Mouse (Mus musculus): ENCODE measurements around the gene Abca3. TPM values are rescaled to one million over a fixed set of nuclear protein-coding genes. Genes with fewer than 3 reads are reported as not detected.
A peak's percentile ranks its signal among the peaks of the same experiment; 100 is the strongest.
"Not testable (repeated sequence)": the region's sequence is repeated elsewhere in the genome, so short reads cannot be mapped to it uniquely, and the experiment has no call there.

The Abca3 gene
- polyA plus RNA-seq, 1 experiment from 2014 or later: 35.0 TPM

- Histone ChIP-seq H3K27ac (ENCODE audit: low read length) (no peak overlapping the region), H3K4me1 (ENCODE audit: control insufficient read depth, insufficient read depth, low read length) (peaks cover 11% of the 10 kb centered on the region; the same call in 1 of the 2 replicates), H3K4me2 (ENCODE audit: low read length) (no peak overlapping the region), H3K36me3 (ENCODE audit: control insufficient read depth, insufficient read depth, low read length) (peaks cover 37% of the 10 kb centered on the region), H3K4me3 (ENCODE audit: low read depth, low read length) (no peak overlapping the region), H3K9ac (ENCODE audit: low read depth, low read length) (no peak overlapping the region), H3K9me3 (replicated peaks; ENCODE audit: control insufficient read depth, low read length, poor library complexity, severe bottlenecking) (no peaks in the 10 kb centered on the region), H3K27me3 (ENCODE audit: control insufficient read depth, insufficient read depth, low read depth, low read length) (no peaks in the 10 kb centered on the region)
- ATAC-seq: no peak
- 93% methylated on average over 5 of the region's 5 CpGs for WGBS
Measured at GRCm38 (mm10) chr17:24424489-24424888, 72.7 kb downstream of the Abca3 start.

- Histone ChIP-seq H3K4me1 (ENCODE audit: control insufficient read depth, insufficient read depth, low read length) (peaks cover 11% of the 10 kb centered on the region; the same call in 1 of the 2 replicates), H3K36me3 (ENCODE audit: control insufficient read depth, insufficient read depth, low read length) (peaks cover 33% of the 10 kb centered on the region)
- H3K4me2 ChIP-seq (ENCODE audit: low read length); H3K27me3 ChIP-seq (ENCODE audit: control insufficient read depth, insufficient read depth, low read depth, low read length); H3K9me3 ChIP-seq (replicated peaks; ENCODE audit: control insufficient read depth, low read length, poor library complexity, severe bottlenecking); H3K27ac ChIP-seq (ENCODE audit: low read length); ATAC-seq; H3K9ac ChIP-seq (ENCODE audit: low read depth, low read length); H3K4me3 ChIP-seq (ENCODE audit: low read depth, low read length): not testable (repeated sequence)
- WGBS: 93% methylated on average over 4 of the region's 8 CpGs
Measured at GRCm38 (mm10) chr17:24425326-24425725, 73.6 kb downstream of the Abca3 start.

- WGBS: 91% methylated on average over 7 of the region's 7 CpGs
- Histone ChIP-seq H3K9ac (ENCODE audit: low read depth, low read length) (no peak overlapping the region), H3K4me3 (ENCODE audit: low read depth, low read length) (no peak overlapping the region), H3K4me2 (ENCODE audit: low read length) (no peak overlapping the region; the same call in 1 of the 2 replicates), H3K4me1 (ENCODE audit: control insufficient read depth, insufficient read depth, low read length) (peaks cover 11% of the 10 kb centered on the region; the same call in 1 of the 2 replicates), H3K27me3 (ENCODE audit: control insufficient read depth, insufficient read depth, low read depth, low read length) (no peaks in the 10 kb centered on the region), H3K9me3 (replicated peaks; ENCODE audit: control insufficient read depth, low read length, poor library complexity, severe bottlenecking) (no peaks in the 10 kb centered on the region), H3K27ac (ENCODE audit: low read length) (no peak overlapping the region), H3K36me3 (ENCODE audit: control insufficient read depth, insufficient read depth, low read length) (peaks cover 28% of the 10 kb centered on the region)
- ATAC-seq: no peak
Measured at GRCm38 (mm10) chr17:24425905-24426304, 74.2 kb downstream of the Abca3 start.

GRCm38 (mm10) chr17:24426471-24427169 is 74.9 kb downstream of the Abca3 start, which contains the start of gene Eci1:
Eci1 (plus strand) TSS chr17:24426641.
- H3K9me3 ChIP-seq (replicated peaks; ENCODE audit: control insufficient read depth, low read length, poor library complexity, severe bottlenecking): no peaks in the 10 kb centered on the region
- under 1% methylated on average over 45 of the region's 48 CpGs for WGBS
- peak within 1 kb of the TSS; percentile 92 for H3K27ac ChIP-seq (ENCODE audit: low read length)
- peak within 1 kb of the TSS; percentile 65 for H3K4me3 ChIP-seq (ENCODE audit: low read depth, low read length)
- no peaks in the 10 kb centered on the region for H3K27me3 ChIP-seq (ENCODE audit: control insufficient read depth, insufficient read depth, low read depth, low read length)
- peak within 1 kb of the TSS; percentile 88 for H3K9ac ChIP-seq (ENCODE audit: low read depth, low read length)
- peaks cover 21% of the 10 kb centered on the region for H3K36me3 ChIP-seq (ENCODE audit: control insufficient read depth, insufficient read depth, low read length)
- peaks cover 11% of the 10 kb centered on the region; the same call in 1 of the 2 replicates for H3K4me1 ChIP-seq (ENCODE audit: control insufficient read depth, insufficient read depth, low read length)
- peak; percentile 95 for ATAC-seq
- H3K4me2 ChIP-seq (ENCODE audit: low read length): peak within 1 kb of the TSS; percentile 68

- peaks cover 20% of the 10 kb centered on the region for H3K36me3 ChIP-seq (ENCODE audit: control insufficient read depth, insufficient read depth, low read length)
- peak overlapping the region; percentile 88; the same call in 1 of the 2 replicates for H3K9ac ChIP-seq (ENCODE audit: low read depth, low read length)
- peak overlapping the region; percentile 92; the same call in 1 of the 2 replicates for H3K27ac ChIP-seq (ENCODE audit: low read length)
- WGBS: 5% methylated on average over 8 of the region's 8 CpGs
- H3K4me2 ChIP-seq (ENCODE audit: low read length): peak overlapping the region; percentile 68
- no peaks in the 10 kb centered on the region for H3K27me3 ChIP-seq (ENCODE audit: control insufficient read depth, insufficient read depth, low read depth, low read length)
- no peak for ATAC-seq
- no peaks in the 10 kb centered on the region for H3K9me3 ChIP-seq (replicated peaks; ENCODE audit: control insufficient read depth, low read length, poor library complexity, severe bottlenecking)
- H3K4me3 ChIP-seq (ENCODE audit: low read depth, low read length): peak overlapping the region; percentile 65
- peaks cover 11% of the 10 kb centered on the region; the same call in 1 of the 2 replicates for H3K4me1 ChIP-seq (ENCODE audit: control insufficient read depth, insufficient read depth, low read length)
Measured at GRCm38 (mm10) chr17:24427170-24427557, 75.4 kb downstream of the Abca3 start.

- H3K9ac ChIP-seq (ENCODE audit: low read depth, low read length): no peak overlapping the region
- H3K27ac ChIP-seq (ENCODE audit: low read length): no peak overlapping the region
- 76% methylated on average over 14 of the region's 14 CpGs for WGBS
- no peak for ATAC-seq
- H3K27me3 ChIP-seq (ENCODE audit: control insufficient read depth, insufficient read depth, low read depth, low read length): no peaks in the 10 kb centered on the region
- H3K36me3 ChIP-seq (ENCODE audit: control insufficient read depth, insufficient read depth, low read length): peaks cover 8% of the 10 kb centered on the region; the same call in 1 of the 2 replicates
- no peak overlapping the region for H3K4me3 ChIP-seq (ENCODE audit: low read depth, low read length)
- no peaks in the 10 kb centered on the region for H3K9me3 ChIP-seq (replicated peaks; ENCODE audit: control insufficient read depth, low read length, poor library complexity, severe bottlenecking)
- no peak overlapping the region for H3K4me2 ChIP-seq (ENCODE audit: low read length)
- H3K4me1 ChIP-seq (ENCODE audit: control insufficient read depth, insufficient read depth, low read length): peaks cover 11% of the 10 kb centered on the region; the same call in 1 of the 2 replicates
Measured at GRCm38 (mm10) chr17:24429201-24429983, 77.6 kb downstream of the Abca3 start.

- no peak overlapping the region for H3K27ac ChIP-seq (ENCODE audit: low read length)
- no peaks in the 10 kb centered on the region for H3K9me3 ChIP-seq (replicated peaks; ENCODE audit: control insufficient read depth, low read length, poor library complexity, severe bottlenecking)
- no peaks in the 10 kb centered on the region for H3K4me1 ChIP-seq (ENCODE audit: control insufficient read depth, insufficient read depth, low read length)
- no peak overlapping the region for H3K4me2 ChIP-seq (ENCODE audit: low read length)
- ATAC-seq: peak; percentile 43; the same call in 1 of the 2 replicates
- H3K36me3 ChIP-seq (ENCODE audit: control insufficient read depth, insufficient read depth, low read length): peaks cover 10% of the 10 kb centered on the region
- no peak overlapping the region for H3K9ac ChIP-seq (ENCODE audit: low read depth, low read length)
- H3K27me3 ChIP-seq (ENCODE audit: control insufficient read depth, insufficient read depth, low read depth, low read length): no peaks in the 10 kb centered on the region
- no peak overlapping the region for H3K4me3 ChIP-seq (ENCODE audit: low read depth, low read length)
- WGBS: 76% methylated on average over 5 of the region's 5 CpGs
Measured at GRCm38 (mm10) chr17:24437016-24437415, 85.3 kb downstream of the Abca3 start.

- H3K4me3 ChIP-seq (ENCODE audit: low read depth, low read length): no peak overlapping the region
- peaks cover 36% of the 10 kb centered on the region for H3K36me3 ChIP-seq (ENCODE audit: control insufficient read depth, insufficient read depth, low read length)
- H3K9ac ChIP-seq (ENCODE audit: low read depth, low read length): no peak overlapping the region
- H3K4me1 ChIP-seq (ENCODE audit: control insufficient read depth, insufficient read depth, low read length): no peaks in the 10 kb centered on the region
- no peak overlapping the region for H3K27ac ChIP-seq (ENCODE audit: low read length)
- no peak for ATAC-seq
- no peaks in the 10 kb centered on the region for H3K27me3 ChIP-seq (ENCODE audit: control insufficient read depth, insufficient read depth, low read depth, low read length)
- WGBS: 94% methylated on average over 8 of the region's 8 CpGs
- H3K4me2 ChIP-seq (ENCODE audit: low read length): no peak overlapping the region
- no peaks in the 10 kb centered on the region for H3K9me3 ChIP-seq (replicated peaks; ENCODE audit: control insufficient read depth, low read length, poor library complexity, severe bottlenecking)
Measured at GRCm38 (mm10) chr17:24440377-24440776, 88.6 kb downstream of the Abca3 start.

GRCm38 (mm10) chr17:24441148-24441547 is 89.4 kb downstream of the Abca3 start:
- Histone ChIP-seq H3K4me3 (ENCODE audit: low read depth, low read length) (no peak overlapping the region), H3K36me3 (ENCODE audit: control insufficient read depth, insufficient read depth, low read length) (peaks cover 43% of the 10 kb centered on the region), H3K27me3 (ENCODE audit: control insufficient read depth, insufficient read depth, low read depth, low read length) (no peaks in the 10 kb centered on the region), H3K9me3 (replicated peaks; ENCODE audit: control insufficient read depth, low read length, poor library complexity, severe bottlenecking) (no peaks in the 10 kb centered on the region), H3K27ac (ENCODE audit: low read length) (no peak overlapping the region), H3K4me1 (ENCODE audit: control insufficient read depth, insufficient read depth, low read length) (no peaks in the 10 kb centered on the region), H3K9ac (ENCODE audit: low read depth, low read length) (no peak overlapping the region), H3K4me2 (ENCODE audit: low read length) (no peak overlapping the region)
- no peak for ATAC-seq
- WGBS: 49% methylated on average over 2 of the region's 2 CpGs
